8 mouse cellular contexts compared by ENCODE assay signal in genomic region chr5:125509541-125509940, GRCm38 (mm10). TPM values are rescaled to one million over a fixed set of nuclear protein-coding genes. Genes with fewer than 3 reads are reported as not detected.
DNase-seq lines count a peak whose midpoint lies in the region; ATAC-seq and TF ChIP-seq lines count a peak whose summit lies in the region.

No protein-coding gene starts in this region.

- H3K4me1 ChIP-seq in midbrain, embryonic 15.5 days, result no peaks in the 10 kb centered on the region
- no peaks in the 10 kb centered on the region for H3K4me1 ChIP-seq in midbrain, embryonic 16.5 days (ENCODE audit: control insufficient read depth, insufficient read depth, low read length)
- no peaks in the 10 kb centered on the region for H3K4me1 ChIP-seq in olfactory bulb, adult 2 months (ENCODE audit: control insufficient read depth, insufficient read depth, low read length)

- H3K36me3 ChIP-seq in midbrain, embryonic 15.5 days (replicated peaks), result peaks cover 25% of the 10 kb centered on the region; the same call in 1 of the 2 replicates
- peaks cover 33% of the 10 kb centered on the region for H3K36me3 ChIP-seq in midbrain, embryonic 16.5 days (ENCODE audit: control insufficient read depth, insufficient read depth, low read length)

- no peaks in the 10 kb centered on the region for H3K9me3 ChIP-seq in midbrain, embryonic 15.5 days
- no peaks in the 10 kb centered on the region for H3K9me3 ChIP-seq in midbrain, embryonic 16.5 days (replicated peaks; ENCODE audit: control insufficient read depth, low read length, poor library complexity, severe bottlenecking)

- H3K27me3 ChIP-seq in midbrain, embryonic 15.5 days (replicated peaks), result no peaks in the 10 kb centered on the region
- H3K27me3 ChIP-seq in midbrain, embryonic 16.5 days (ENCODE audit: control insufficient read depth, insufficient read depth, low read depth, low read length), result no peaks in the 10 kb centered on the region

- DNase-seq in T-cell, adult 2 months (ENCODE audit: low spot score), result peak; percentile 58
- peak; percentile 51 to 62 for DNase-seq in cerebellum, postnatal 36 days
- DNase-seq in kidney, postnatal 4 days, result peak; percentile 64 to 68
- no peak for DNase-seq in layer of hippocampus, adult 18-20 months (ENCODE audit: low spot score in 2 of 2)
- DNase-seq in left cerebral cortex, postnatal 14 days (ENCODE audit: low spot score in 2 of 2), result no peak

- TF ChIP-seq POLR2A in olfactory bulb, adult 2 months (IDR thresholded peaks at IDR 0.05; ENCODE audit: insufficient read depth, low read depth, low read length), result no peak

- intact Hi-C loops in left cerebral cortex, postnatal 14 days (cut with DNase I), result no loop called here

- 44% methylated on average over 5 of the region's 5 CpGs for WGBS in midbrain, embryonic 15.5 days
- 54% methylated on average over 5 of the region's 5 CpGs for WGBS in midbrain, embryonic 16.5 days
- WGBS in olfactory bulb, adult 2 months, result 56% methylated on average over 5 of the region's 5 CpGs

- ATAC-seq in midbrain, embryonic 15.5 days (replicated peaks), result 0 out of 2 replicates have a peak, but pooled peaks have one; percentile 38
- no peak for ATAC-seq in midbrain, embryonic 16.5 days

- H3K4me3 ChIP-seq in midbrain, embryonic 15.5 days, result no peak overlapping the region
- H3K4me3 ChIP-seq in midbrain, embryonic 16.5 days (ENCODE audit: low read depth, low read length), result no peak overlapping the region
- H3K4me3 ChIP-seq in olfactory bulb, adult 2 months (ENCODE audit: insufficient read depth, low read depth, low read length), result no peak overlapping the region

- no peak overlapping the region for H3K4me2 ChIP-seq in midbrain, embryonic 15.5 days
- H3K4me2 ChIP-seq in midbrain, embryonic 16.5 days (ENCODE audit: low read length), result no peak overlapping the region

- no peak overlapping the region for H3K9ac ChIP-seq in midbrain, embryonic 15.5 days
- H3K9ac ChIP-seq in midbrain, embryonic 16.5 days (ENCODE audit: low read depth, low read length), result no peak overlapping the region

- TF ChIP-seq CTCF in olfactory bulb, adult 2 months (IDR thresholded peaks at IDR 0.05; ENCODE audit: insufficient read depth, low read depth, low read length), result peak; percentile 67; the same call in 1 of the 2 replicates

- H3K27ac ChIP-seq in midbrain, embryonic 15.5 days, result no peak overlapping the region
- H3K27ac ChIP-seq in midbrain, embryonic 16.5 days (ENCODE audit: low read length), result no peak overlapping the region
- H3K27ac ChIP-seq in olfactory bulb, adult 2 months (ENCODE audit: insufficient read depth, low read depth, low read length), result no peak overlapping the region

RNA-seq across cellular contexts. Expression of gene Tmem132b, which starts 22.0 kb away (rescaled TPM):
- polyA plus RNA-seq in midbrain, embryonic 15.5 days (2015; fragmentation: Nextera tagmentation; extraction: Ambion mirVana), result 6.8 and 8.1 TPM in 2 replicates
- 5.5 and 6.6 TPM in 2 replicates for polyA plus RNA-seq in midbrain, embryonic 16.5 days (2015; fragmentation: Nextera tagmentation; extraction: Ambion mirVana)
- not detected in 2 replicates for polyA plus RNA-seq in olfactory bulb, adult 2 months (2012; ENCODE audit: insufficient read depth, insufficient read length, low replicate concordance, missing spikeins)
- 100 to 1,000 TPM; 113 to 116 TPM for total RNA-seq in layer of hippocampus, adult 18-20 months (2021)
- 100 to 1,000 TPM; 136 to 152 TPM for total RNA-seq in left cerebral cortex, postnatal 14 days (2021)

RNA-seq across cellular contexts. Expression of gene Aacs, which starts 33.9 kb away (rescaled TPM):
- 95.9 and 96.0 TPM in 2 replicates for polyA plus RNA-seq in midbrain, embryonic 15.5 days (2015; fragmentation: Nextera tagmentation; extraction: Ambion mirVana)
- 100 and 125 TPM in 2 replicates for polyA plus RNA-seq in midbrain, embryonic 16.5 days (2015; fragmentation: Nextera tagmentation; extraction: Ambion mirVana)
- not detected in 2 replicates for polyA plus RNA-seq in olfactory bulb, adult 2 months (2012; ENCODE audit: insufficient read depth, insufficient read length, low replicate concordance, missing spikeins)
- 10 to 100 TPM; 48.7 to 49.1 TPM for total RNA-seq in layer of hippocampus, adult 18-20 months (2021)
- 10 to 100 TPM; 62.2 to 68.4 TPM for total RNA-seq in left cerebral cortex, postnatal 14 days (2021)

Comparison
In these comparisons a context has a peak if more than half of its experiments do, and no peak if none do; other contexts are left out.
1. DNase-seq: peak in T-cell, adult 2 months (single experiment), cerebellum, postnatal 36 days (2 of 2) and kidney, postnatal 4 days (2 of 2); none in layer of hippocampus, adult 18-20 months (0 of 2) and left cerebral cortex, postnatal 14 days (0 of 2).
2. RNA of gene Aacs, which starts 33.9 kb away (polyA plus RNA-seq): 100 to 125 TPM in midbrain, embryonic 16.5 days and 95.9 to 96.0 TPM in midbrain, embryonic 15.5 days; not detected in olfactory bulb, adult 2 months; every median in the first group is over 10 times any median in the second.